Mouse (Mus musculus) stomach, postnatal 0 days (tissue): ENCODE results near the gene Rnd2.

Experiments used
- CTCF ChIP-seq: IDR thresholded peaks from 2 replicates; pipeline ENCODE4 v1.5.1; 2016; ENCODE audit warnings: antibody characterized with exemption, low read depth, mild to moderate bottlenecking, moderate library complexity
- EP300 ChIP-seq: optimal IDR thresholded peaks from 2 replicates; pipeline ENCODE3; 2016; ENCODE audit warnings: antibody characterized with exemption

GRCm38 (mm10) chr11:101486126-101486525 lies 21.3 kb downstream of the Rnd2 start:
- no peak for TF ChIP-seq EP300
- no peak for TF ChIP-seq CTCF
